Mouse (Mus musculus): ENCODE measurements around the gene Dgkq. TPM values are rescaled to one million over a fixed set of nuclear protein-coding genes. Genes with fewer than 3 reads are reported as not detected.

The Dgkq gene
- polyA plus RNA-seq, 1 experiment = 16.4 TPM

- TF ChIP-seq POLR2A (IDR thresholded peaks at IDR 0.05; ENCODE audit: borderline replicate concordance, control insufficient read depth, low read depth, low read length) = peak; percentile 97
- TF ChIP-seq CTCF (IDR thresholded peaks at IDR 0.05; ENCODE audit: control insufficient read depth, insufficient read depth, low read length) = no peak
- under 1% methylated on average over 58 of the region's 58 CpGs for WGBS
- Histone ChIP-seq H3K27ac (ENCODE audit: control insufficient read depth, insufficient read depth, low read depth, low read length, poor library complexity) (peak within 1 kb of the TSS; percentile 93), H3K4me3 (replicated peaks; ENCODE audit: control insufficient read depth, low read depth, low read length) (peak within 1 kb of the TSS; percentile 93), H3K4me1 (ENCODE audit: control insufficient read depth, insufficient read depth, low read length) (peaks cover 2% of the 10 kb centered on the region)
Measured at GRCm38 (mm10) chr5:108629634-108630483, 39.6 kb downstream of the Dgkq start, which contains the start of the genes Gak and Tmem175. Gak (minus strand) TSS chr5:108629755. Tmem175 (plus strand) TSS chr5:108629770.

GRCm38 (mm10) chr5:108628891-108629633 is 40.4 kb downstream of the Dgkq start:
- TF ChIP-seq CTCF (IDR thresholded peaks at IDR 0.05; ENCODE audit: control insufficient read depth, insufficient read depth, low read length) (no peak), POLR2A (IDR thresholded peaks at IDR 0.05; ENCODE audit: borderline replicate concordance, control insufficient read depth, low read depth, low read length) (no peak)
- H3K4me3 ChIP-seq (replicated peaks; ENCODE audit: control insufficient read depth, low read depth, low read length) = peak overlapping the region; percentile 93
- H3K27ac ChIP-seq (ENCODE audit: control insufficient read depth, insufficient read depth, low read depth, low read length, poor library complexity) = peak overlapping the region; percentile 93
- peaks cover 2% of the 10 kb centered on the region for H3K4me1 ChIP-seq (ENCODE audit: control insufficient read depth, insufficient read depth, low read length)
- under 1% methylated on average over 32 of the region's 32 CpGs for WGBS

- WGBS = 60% methylated on average over 4 of the region's 4 CpGs
- no peak overlapping the region for H3K27ac ChIP-seq (ENCODE audit: control insufficient read depth, insufficient read depth, low read depth, low read length, poor library complexity)
- TF ChIP-seq POLR2A (IDR thresholded peaks at IDR 0.05; ENCODE audit: borderline replicate concordance, control insufficient read depth, low read depth, low read length) (no peak), CTCF (IDR thresholded peaks at IDR 0.05; ENCODE audit: control insufficient read depth, insufficient read depth, low read length) (no peak)
- no peak overlapping the region for H3K4me3 ChIP-seq (replicated peaks; ENCODE audit: control insufficient read depth, low read depth, low read length)
- H3K4me1 ChIP-seq (ENCODE audit: control insufficient read depth, insufficient read depth, low read length) = peaks cover 2% of the 10 kb centered on the region
Measured at GRCm38 (mm10) chr5:108626050-108626660, 43.3 kb downstream of the Dgkq start.

- no peak overlapping the region for H3K4me3 ChIP-seq (replicated peaks; ENCODE audit: control insufficient read depth, low read depth, low read length)
- no peak overlapping the region for H3K27ac ChIP-seq (ENCODE audit: control insufficient read depth, insufficient read depth, low read depth, low read length, poor library complexity)
- TF ChIP-seq CTCF (IDR thresholded peaks at IDR 0.05; ENCODE audit: control insufficient read depth, insufficient read depth, low read length) = no peak
- no peak for TF ChIP-seq POLR2A (IDR thresholded peaks at IDR 0.05; ENCODE audit: borderline replicate concordance, control insufficient read depth, low read depth, low read length)
- 77% methylated on average over 2 of the region's 2 CpGs for WGBS
- no peaks in the 10 kb centered on the region for H3K4me1 ChIP-seq (ENCODE audit: control insufficient read depth, insufficient read depth, low read length)
Measured at GRCm38 (mm10) chr5:108621870-108622269, 47.6 kb downstream of the Dgkq start.

- H3K27ac ChIP-seq (ENCODE audit: control insufficient read depth, insufficient read depth, low read depth, low read length, poor library complexity) = no peak overlapping the region
- 98% methylated on average over 1 of the region's 1 CpGs for WGBS
- no peaks in the 10 kb centered on the region for H3K4me1 ChIP-seq (ENCODE audit: control insufficient read depth, insufficient read depth, low read length)
- H3K4me3 ChIP-seq (replicated peaks; ENCODE audit: control insufficient read depth, low read depth, low read length) = no peak overlapping the region
- TF ChIP-seq CTCF (IDR thresholded peaks at IDR 0.05; ENCODE audit: control insufficient read depth, insufficient read depth, low read length) (no peak), POLR2A (IDR thresholded peaks at IDR 0.05; ENCODE audit: borderline replicate concordance, control insufficient read depth, low read depth, low read length) (no peak)
Measured at GRCm38 (mm10) chr5:108610426-108610825, 59.0 kb downstream of the Dgkq start.

- no peak overlapping the region for H3K27ac ChIP-seq (ENCODE audit: control insufficient read depth, insufficient read depth, low read depth, low read length, poor library complexity)
- 82% methylated on average over 9 of the region's 9 CpGs for WGBS
- no peak overlapping the region for H3K4me3 ChIP-seq (replicated peaks; ENCODE audit: control insufficient read depth, low read depth, low read length)
- no peak for TF ChIP-seq POLR2A (IDR thresholded peaks at IDR 0.05; ENCODE audit: borderline replicate concordance, control insufficient read depth, low read depth, low read length)
- TF ChIP-seq CTCF (IDR thresholded peaks at IDR 0.05; ENCODE audit: control insufficient read depth, insufficient read depth, low read length) = no peak
- no peaks in the 10 kb centered on the region for H3K4me1 ChIP-seq (ENCODE audit: control insufficient read depth, insufficient read depth, low read length)
Measured at GRCm38 (mm10) chr5:108602537-108602936, 66.9 kb downstream of the Dgkq start.

- 57% methylated on average over 1 of the region's 1 CpGs for WGBS
- TF ChIP-seq POLR2A (IDR thresholded peaks at IDR 0.05; ENCODE audit: borderline replicate concordance, control insufficient read depth, low read depth, low read length) (no peak), CTCF (IDR thresholded peaks at IDR 0.05; ENCODE audit: control insufficient read depth, insufficient read depth, low read length) (no peak)
- Histone ChIP-seq H3K27ac (ENCODE audit: control insufficient read depth, insufficient read depth, low read depth, low read length, poor library complexity) (no peak overlapping the region), H3K4me1 (ENCODE audit: control insufficient read depth, insufficient read depth, low read length) (no peaks in the 10 kb centered on the region), H3K4me3 (replicated peaks; ENCODE audit: control insufficient read depth, low read depth, low read length) (no peak overlapping the region)
Measured at GRCm38 (mm10) chr5:108599923-108600322, 69.5 kb downstream of the Dgkq start.

Other genes starting within 250 kb of the Dgkq start
- 313 and 485 TPM in 2 replicates for gene Atp5k, start 235.2 kb downstream of the Dgkq start, polyA plus RNA-seq (2011; ENCODE audit: insufficient read depth, insufficient read length, low replicate concordance, missing spikeins)
- 5.3 and 11.2 TPM in 2 replicates for gene Mfsd7a, start 220.8 kb downstream of the Dgkq start, polyA plus RNA-seq (2011; ENCODE audit: insufficient read depth, insufficient read length, low replicate concordance, missing spikeins)
- gene Pcgf3, start 208.4 kb downstream of the Dgkq start, polyA plus RNA-seq (2011; ENCODE audit: insufficient read depth, insufficient read length, low replicate concordance, missing spikeins) = 10.1 and 13.7 TPM in 2 replicates
- 3.7 TPM in 1 of 2 replicates, not detected in the other for gene Cplx1, start 119.6 kb downstream of the Dgkq start, polyA plus RNA-seq (2011; ENCODE audit: insufficient read depth, insufficient read length, low replicate concordance, missing spikeins)
- 36.4 and 52.3 TPM in 2 replicates for gene Gak, start 39.9 kb downstream of the Dgkq start, polyA plus RNA-seq (2011; ENCODE audit: insufficient read depth, insufficient read length, low replicate concordance, missing spikeins)
- 2.7 and 7.2 TPM in 2 replicates for gene Tmem175, start 39.9 kb downstream of the Dgkq start, polyA plus RNA-seq (2011; ENCODE audit: insufficient read depth, insufficient read length, low replicate concordance, missing spikeins)
- 4.4 and 12.4 TPM in 2 replicates for gene Idua, start 9.3 kb downstream of the Dgkq start, polyA plus RNA-seq (2011; ENCODE audit: insufficient read depth, insufficient read length, low replicate concordance, missing spikeins)
- gene Slc26a1, start 5.9 kb upstream of the Dgkq start, polyA plus RNA-seq (2011; ENCODE audit: insufficient read depth, insufficient read length, low replicate concordance, missing spikeins) = 1.8 and 2.2 TPM in 2 replicates
- 6.4 and 8.2 TPM in 2 replicates for gene Fgfrl1, start 22.7 kb upstream of the Dgkq start, polyA plus RNA-seq (2011; ENCODE audit: insufficient read depth, insufficient read length, low replicate concordance, missing spikeins)
- 4.6 and 5.6 TPM in 2 replicates for gene Rnf212, start 105.3 kb upstream of the Dgkq start, polyA plus RNA-seq (2011; ENCODE audit: insufficient read depth, insufficient read length, low replicate concordance, missing spikeins)
- not detected in 2 replicates for gene Tmed11, start 125.7 kb upstream of the Dgkq start, polyA plus RNA-seq (2011; ENCODE audit: insufficient read depth, insufficient read length, low replicate concordance, missing spikeins)
- 0.11 TPM in 1 of 2 replicates, not detected in the other for gene Vmn2r8, start 139.2 kb upstream of the Dgkq start, polyA plus RNA-seq (2011; ENCODE audit: insufficient read depth, insufficient read length, low replicate concordance, missing spikeins)
- gene Vmn2r9, start 182.9 kb upstream of the Dgkq start, polyA plus RNA-seq (2011; ENCODE audit: insufficient read depth, insufficient read length, low replicate concordance, missing spikeins) = not detected in 2 replicates

Data from bone marrow, adult 2 months (tissue).